Mouse (Mus musculus): Measurements from ENCODE around the gene Gm1043.

GRCm38 (mm10) chr5:37247456-37247855 lies 162.3 kb downstream of the Gm1043 start:
- no peak for TF ChIP-seq CTCF (IDR thresholded peaks at IDR 0.05; ENCODE audit: control insufficient read depth, insufficient read depth, insufficient read length)
- TF ChIP-seq MYOD1 (IDR thresholded peaks at IDR 0.05; ENCODE audit: control insufficient read depth, insufficient read length, low read depth): no peak
- TF ChIP-seq USF1 (IDR thresholded peaks at IDR 0.05; ENCODE audit: low read depth): no peak
- TF ChIP-seq CEBPB (IDR thresholded peaks at IDR 0.05; ENCODE audit: low read depth): no peak
- no peak for TF ChIP-seq MAX (IDR thresholded peaks at IDR 0.05)

Measured in C2C12 (cell line).